Mouse (Mus musculus): Measurements from ENCODE around the gene Nabp1.

DNA sequence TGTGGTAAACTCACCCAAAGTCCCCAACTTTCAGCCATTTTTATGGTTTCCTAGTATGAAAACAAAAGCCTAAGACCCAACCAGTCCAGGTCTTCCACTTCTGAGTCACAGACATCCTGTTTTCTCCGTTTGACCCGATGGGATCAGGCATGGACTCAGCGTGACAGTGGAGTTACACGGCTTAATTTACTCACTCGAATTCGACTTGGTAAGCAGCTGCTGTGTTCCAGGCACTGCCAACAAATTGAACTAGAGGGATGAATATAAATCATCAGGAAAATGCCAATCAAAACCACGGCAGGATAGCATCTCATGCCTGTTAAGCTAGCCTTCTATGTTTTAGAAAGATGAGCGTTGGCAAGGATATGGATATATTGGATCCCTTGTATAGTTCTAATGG, 43.4 kb upstream of the Nabp1 start:
- TF ChIP-seq HCFC1 (IDR thresholded peaks at IDR 0.05; ENCODE audit: borderline replicate concordance, insufficient read depth, low read length) (no peak), ZC3H11A (IDR thresholded peaks at IDR 0.05; ENCODE audit: borderline replicate concordance, low read depth, low read length) (no peak), ZNF384 (IDR thresholded peaks at IDR 0.05; ENCODE audit: low read depth, low read length) (no peak), CHD2 (IDR thresholded peaks at IDR 0.05; ENCODE audit: low read depth, low read length) (no peak), MAFK (IDR thresholded peaks at IDR 0.05; ENCODE audit: insufficient read depth, low read depth, low read length) (no peak)

Data from ES-E14 (cell line).